Mouse (Mus musculus): ENCODE measurements at regions not wholly inside any gene's neighbourhood (a gene's known extent, or its start where the extent isn't known, plus 50 kb on each side); places are given as distances from the start of the nearest gene placed in this dataset.

DNA sequence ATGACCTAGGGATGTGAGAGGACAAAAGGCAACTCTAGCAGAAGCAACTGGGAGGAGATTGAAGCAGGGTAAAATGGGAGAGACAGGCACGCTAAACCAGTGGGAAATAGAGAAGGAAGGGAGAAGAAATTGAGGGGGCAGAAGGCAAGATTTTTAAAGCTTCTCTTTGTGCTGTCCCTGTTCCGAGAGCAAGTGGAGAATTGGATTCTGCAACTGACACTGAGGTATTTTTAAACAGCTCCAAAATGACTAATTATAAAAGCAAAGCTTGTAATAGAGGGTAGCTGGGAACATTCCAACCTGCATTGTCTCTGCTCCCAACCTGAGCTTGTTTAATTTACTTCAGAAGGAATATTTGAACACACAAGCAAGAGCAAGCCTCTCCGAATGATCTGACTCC lies 460.7 kb upstream of the Mgmt start:
- no peak for DNase-seq (ENCODE audit: low spot score in 2 of 2)

DNA sequence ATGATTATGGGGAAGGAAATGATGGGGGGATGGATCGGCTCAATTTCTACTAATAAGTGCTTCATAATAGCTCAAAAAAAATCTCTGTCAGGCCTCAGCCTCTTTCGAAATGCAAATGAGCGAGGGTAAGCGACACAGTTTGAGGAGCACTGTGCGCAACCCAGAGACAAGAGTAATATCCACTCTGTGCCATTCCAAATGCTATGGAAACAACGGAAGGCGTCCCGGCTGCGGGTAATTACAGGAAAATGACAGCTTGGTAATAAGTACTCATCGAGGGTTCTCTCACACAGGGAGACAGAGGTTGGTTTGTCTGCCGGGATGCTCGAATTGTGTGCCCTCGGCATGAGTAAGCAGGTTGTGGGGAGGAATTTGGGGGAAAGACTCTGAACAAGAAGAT lies 459.9 kb upstream of the Mgmt start:
- peak in 1 of 2 experiments; percentile 25 for DNase-seq (ENCODE audit: low spot score in 2 of 2)

DNA sequence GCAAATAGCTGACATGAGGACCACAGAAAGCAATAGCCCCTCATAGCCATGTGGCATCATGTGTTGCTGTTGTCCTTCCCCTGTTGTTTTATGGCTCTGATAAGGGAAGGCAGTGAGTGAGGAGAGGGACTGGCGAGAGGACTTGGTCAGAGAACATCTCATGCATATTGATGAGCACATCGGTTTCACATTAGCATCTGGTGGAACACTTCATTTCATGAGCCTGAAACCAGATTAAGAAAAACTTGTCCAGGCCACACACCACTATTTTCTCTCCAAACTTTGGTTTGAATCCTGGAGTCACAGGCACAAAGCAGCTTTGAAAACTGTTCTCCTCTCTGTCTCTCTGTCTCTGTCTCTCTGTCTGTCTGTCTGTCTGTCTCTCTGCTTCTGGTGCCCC lies 451.0 kb upstream of the Mgmt start:
- no peak for DNase-seq (ENCODE audit: low spot score in 2 of 2)

DNA sequence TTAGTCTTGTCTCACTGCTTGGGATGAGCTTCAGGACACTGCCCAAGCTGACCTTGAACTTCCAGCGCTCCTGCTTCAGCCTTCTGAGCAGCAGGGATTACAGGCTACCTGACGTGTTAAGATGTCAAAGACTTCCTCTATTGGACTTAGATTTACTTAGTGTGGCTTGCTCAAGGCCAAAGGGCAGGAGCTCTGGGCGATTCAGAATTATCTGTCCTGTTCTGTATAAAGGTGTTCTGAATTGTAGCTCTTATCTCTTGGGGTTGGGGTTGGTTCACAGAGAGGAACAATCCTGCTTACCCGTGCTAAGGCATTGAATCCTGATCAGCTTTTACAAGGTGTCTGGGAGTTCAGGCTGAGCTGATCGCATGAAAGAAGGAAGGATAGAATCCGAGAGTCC lies 449.3 kb upstream of the Mgmt start:
- DNase-seq (ENCODE audit: low spot score in 2 of 2) = no peak

DNA sequence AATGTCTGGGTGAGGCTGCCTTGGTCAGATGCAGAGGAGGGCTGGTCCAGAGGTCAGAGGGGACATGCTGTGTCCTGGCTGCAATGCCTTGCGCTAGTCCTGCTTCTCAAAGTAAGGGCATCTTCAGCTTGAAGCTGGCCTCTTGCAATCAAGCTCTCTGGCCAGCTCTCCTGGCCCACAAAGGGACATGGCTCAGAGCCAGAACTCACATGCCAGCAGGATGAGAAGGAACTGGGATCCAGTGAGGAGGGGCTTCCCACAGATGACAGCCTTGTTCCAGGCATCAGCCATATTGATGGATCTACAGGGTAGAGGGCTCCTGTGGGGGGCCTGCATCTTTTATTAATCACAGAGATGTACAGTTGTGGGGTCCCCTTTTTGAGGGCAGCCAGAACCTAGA lies 445.1 kb upstream of the Mgmt start:
- DNase-seq (ENCODE audit: low spot score in 2 of 2) = peak; percentile 32 to 49

DNA sequence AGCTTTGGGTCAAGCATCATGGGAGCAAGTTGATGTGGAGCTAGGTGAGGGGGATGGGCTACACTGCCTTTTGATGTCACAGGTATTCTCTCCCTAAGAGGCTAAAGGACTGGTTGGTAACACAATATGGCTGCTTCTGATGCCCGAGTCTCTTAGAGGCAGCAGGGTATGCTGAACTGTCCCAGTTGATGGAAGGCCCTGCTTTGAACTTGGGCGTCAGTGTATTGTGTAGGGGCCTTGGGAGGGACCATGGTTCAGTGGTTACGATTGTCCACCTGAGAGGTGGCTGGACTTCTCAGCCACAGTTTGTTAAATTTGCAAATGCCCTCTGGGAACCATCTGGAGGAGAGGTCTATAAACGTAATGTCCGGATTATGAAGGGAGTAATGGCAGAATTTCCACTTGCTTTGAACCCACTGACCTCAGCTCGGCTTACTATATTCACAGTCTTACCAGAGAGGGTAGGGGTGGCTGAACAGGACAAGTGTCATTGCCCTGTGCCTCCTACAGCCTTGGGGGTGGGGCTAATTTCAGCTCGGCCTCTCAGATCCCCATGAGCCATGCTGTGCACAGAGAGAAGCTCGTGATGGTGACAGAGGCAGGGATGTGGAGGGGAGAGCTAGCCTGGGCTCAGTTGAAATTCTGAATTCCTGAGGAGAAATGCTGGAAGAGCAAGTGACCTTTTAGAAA lies 442.6 kb upstream of the Mgmt start:
- DNase-seq (ENCODE audit: low spot score in 2 of 2) = no peak

DNA sequence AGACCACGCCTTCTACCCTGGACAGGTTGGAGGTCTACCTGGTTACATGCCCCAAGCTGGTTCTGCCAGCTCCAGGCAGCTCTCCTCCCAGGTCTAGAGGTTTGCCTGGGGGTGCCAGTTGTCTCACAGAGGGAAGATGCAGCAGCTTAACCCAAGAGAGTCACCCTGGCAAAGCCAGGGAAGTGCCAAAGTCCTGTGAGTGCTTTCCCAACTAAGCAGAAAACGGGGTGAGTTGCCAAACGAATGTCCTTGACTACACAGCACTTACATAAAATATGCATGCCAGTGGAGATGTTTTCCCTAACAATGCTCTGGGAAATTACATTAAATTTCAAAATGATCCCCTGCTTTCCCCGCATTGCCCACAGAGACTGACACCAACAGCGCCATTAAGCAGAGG lies 441.9 kb upstream of the Mgmt start:
- no peak for DNase-seq (ENCODE audit: low spot score in 2 of 2)

DNA sequence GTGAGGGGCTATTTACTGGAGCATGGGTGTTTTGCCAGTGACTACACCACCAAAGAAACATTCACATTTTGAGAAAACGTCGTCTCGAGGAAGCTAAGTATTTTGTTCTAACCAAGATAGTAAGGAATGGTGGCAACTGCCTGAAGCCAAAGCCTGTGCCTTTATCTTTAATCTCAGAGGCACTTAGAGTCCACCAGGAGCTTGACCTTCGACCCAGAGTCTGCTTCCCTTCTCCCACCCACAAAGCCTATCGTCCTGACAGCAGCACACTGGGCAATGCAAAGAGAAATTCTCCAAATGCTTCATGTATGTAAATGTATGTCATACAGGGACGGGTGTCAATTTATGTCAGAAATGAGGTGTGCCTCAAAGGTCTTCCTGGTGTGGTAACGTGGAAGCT lies 437.2 kb upstream of the Mgmt start:
- DNase-seq (ENCODE audit: low spot score in 2 of 2) = no peak

DNA sequence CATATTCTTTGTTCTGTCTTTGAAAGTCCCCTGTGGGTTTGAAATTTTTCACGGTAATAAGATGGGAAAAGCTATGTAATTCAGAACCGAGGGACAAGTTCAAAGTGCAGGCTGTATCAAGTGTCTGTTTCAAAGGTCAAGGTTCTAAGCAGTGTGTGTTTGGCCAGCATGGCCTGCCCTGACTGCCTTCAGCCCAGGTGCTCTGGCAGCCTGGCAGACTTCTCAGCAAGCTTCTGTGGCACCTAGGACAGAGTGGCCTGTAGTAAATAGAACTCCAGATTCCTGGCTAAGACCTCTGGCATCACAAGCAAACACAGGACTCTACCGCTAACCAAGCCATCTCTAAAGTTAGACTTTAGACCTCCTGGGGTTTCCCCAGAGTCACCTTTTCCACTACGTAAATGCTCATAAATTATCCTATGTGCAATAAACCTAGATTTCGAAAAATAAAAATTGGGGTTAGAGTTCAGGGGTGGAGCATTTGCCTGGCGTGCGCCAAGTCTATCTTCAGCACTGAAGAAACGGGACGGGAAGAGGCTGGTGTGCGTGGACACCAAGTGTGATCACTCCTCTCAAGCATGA lies 436.5 kb upstream of the Mgmt start:
- no peak for DNase-seq (ENCODE audit: low spot score in 2 of 2)

DNA sequence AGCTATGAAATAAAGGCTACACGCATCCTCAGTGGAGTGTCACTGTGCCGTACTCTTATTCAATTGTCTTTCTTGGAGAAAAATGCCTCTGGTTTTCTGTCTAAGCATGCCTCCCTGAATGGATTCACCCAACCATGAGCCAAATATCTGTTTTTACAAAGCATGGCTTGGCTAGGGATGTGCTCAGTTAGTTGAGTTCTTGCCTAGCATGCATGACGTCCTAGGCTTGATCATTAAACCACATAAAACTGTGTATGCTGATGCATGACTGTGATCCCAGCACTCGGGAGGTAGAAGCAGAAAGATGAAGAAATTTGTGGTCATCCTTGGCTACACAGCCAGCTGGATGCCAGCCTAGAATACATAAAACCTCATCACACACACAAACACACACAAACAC lies 417.3 kb upstream of the Mgmt start:
- no peak for DNase-seq (ENCODE audit: low spot score in 2 of 2)

DNA sequence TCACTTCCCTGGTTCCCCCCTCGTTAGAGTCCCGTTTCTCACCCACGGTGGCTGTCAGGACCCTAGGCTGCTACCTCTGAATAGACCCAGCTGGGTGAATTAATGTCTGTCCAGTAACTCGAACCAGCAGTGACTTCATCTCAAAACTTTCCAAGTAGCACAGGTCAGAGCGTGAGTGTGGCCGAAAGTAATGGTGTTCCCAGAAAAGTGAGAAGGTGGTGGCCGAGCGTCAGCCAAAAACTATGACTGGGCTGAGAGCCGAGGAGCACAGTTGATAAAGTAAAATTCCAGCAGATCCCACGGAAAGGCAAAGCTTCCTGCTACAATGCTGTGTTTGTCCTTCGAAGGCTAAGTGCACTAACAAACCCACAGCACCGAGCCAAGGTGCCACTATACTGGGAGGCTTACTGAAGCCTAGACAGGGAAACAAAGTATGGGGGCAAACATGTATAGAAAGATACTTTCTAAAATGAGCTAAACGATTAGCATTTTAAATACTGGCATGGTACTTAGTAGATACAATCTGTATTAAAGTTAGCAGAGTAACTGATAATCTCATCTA lies 413.7 kb upstream of the Mgmt start:
- no peak for DNase-seq (ENCODE audit: low spot score in 2 of 2)

DNA sequence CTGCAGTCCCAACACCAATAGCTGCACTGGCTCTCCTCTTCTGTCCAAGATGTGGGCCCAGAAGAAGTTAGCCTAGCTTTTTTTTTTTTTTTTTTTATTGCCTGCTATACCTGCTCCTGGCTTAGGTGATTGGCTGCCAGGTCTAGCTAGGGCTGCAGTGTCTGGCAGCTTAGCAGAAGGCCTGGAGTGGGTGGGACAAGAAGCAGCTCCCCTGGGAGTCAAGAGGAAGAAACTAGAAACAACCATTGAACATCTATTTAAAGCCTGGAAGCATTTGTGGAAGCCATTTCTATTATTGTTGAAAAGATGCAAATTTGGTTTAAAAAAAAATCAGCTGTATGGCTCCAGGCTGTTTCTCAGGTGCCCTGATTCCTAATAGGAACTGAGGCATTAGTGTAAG lies 411.2 kb upstream of the Mgmt start:
- no peak for DNase-seq (ENCODE audit: low spot score in 2 of 2)

DNA sequence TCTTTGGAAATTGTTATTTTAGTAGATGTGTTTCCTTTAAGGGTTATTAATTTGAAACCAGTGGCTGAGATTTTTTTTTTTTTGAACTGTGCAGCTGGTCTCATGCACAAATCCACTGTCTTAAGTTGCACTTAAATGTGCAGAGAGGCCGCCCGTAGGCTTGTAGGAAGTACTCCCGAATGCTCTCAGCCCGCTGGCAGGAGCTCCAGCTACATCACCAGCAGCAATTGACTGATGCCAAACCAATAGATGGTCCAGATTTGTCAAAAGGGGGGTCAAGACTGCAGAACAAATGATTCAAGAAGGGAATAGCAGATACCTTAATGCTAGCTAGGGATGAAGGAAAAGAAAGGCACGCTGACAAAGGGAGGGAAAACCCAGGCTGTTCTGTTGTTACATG lies 406.9 kb upstream of the Mgmt start:
- no peak for DNase-seq (ENCODE audit: low spot score in 2 of 2)

DNA sequence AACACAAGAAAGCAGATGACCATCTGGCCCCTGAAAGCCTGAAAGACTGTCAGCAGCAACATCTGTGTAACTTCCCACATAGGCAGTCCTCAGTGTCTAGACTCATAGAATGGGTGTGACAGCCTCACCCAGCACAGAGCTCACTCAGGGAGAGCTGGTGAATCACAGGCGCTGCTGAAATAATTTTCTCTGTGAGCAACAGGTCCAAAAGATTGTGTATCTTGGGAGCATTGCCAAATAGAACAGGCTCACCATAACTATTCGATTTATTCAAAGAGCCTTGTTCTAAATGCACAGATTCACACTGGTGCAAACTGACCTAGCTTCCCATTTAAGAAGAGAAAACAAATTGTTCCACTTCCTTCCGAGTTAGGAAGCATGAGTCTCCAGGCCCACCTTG lies 399.6 kb upstream of the Mgmt start:
- no peak for DNase-seq (ENCODE audit: low spot score in 2 of 2)

DNA sequence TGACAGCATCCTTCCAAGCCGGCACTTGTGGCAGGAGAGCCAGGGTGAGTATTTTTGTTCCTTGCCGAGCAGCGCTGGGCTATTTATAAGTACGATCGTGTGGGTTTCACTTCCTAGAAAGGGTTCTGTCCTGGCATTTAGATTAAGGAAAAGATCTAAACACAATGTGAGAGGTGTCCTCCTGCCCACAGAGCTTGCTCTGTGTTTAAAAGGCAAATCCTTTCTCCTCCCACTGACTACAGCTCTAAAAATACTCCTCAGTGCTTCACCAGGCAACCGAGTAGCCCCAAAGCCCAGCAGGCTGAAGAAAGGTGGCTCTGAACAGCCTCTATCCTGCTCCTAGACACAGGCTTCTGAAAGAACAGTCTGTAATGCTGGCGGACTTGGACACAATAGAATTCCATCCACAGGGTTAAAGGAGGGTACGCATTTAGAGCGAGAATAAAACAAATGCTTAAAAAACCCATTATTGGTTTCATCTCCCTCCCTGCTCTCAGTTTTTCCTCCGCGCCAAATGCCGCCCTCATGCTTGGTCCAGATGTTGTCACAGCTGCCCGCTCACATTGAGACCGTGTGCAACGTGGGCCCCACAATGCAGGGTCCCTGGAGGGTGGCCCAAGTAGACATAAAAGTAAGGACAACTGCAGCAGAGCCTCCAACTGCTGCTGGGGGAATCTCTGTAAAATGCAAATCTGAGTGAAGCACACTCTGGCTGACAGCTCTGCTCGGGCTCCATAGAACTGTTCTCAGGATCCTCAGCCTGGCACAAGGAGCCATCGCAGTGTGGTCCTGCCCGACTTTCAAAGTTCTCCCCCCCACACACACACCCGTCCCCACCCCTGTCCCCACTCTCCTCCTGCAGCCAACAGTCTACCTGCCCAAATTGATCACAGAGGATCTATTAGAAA lies 397.8 kb upstream of the Mgmt start:
- DNase-seq (ENCODE audit: low spot score in 2 of 2) = no peak

DNA sequence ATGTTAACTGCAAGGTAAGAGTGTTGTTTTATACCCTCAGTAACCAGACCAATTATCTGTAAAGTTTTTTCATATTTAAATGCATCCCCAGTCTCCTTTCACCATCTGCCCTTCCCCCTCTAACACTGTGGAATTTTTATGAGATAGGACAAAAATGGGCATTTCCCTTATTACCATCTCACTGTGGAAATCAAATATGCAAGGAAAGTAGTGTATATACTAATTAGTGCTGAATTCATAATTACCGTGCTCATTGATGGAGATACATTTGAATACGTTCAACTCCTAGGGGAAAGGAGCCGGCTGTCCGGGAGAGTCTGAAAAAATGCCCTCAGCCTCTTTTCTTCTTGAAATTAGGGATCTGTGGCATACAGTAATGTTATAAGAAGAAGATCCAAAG lies 394.4 kb upstream of the Mgmt start:
- DNase-seq (ENCODE audit: low spot score in 2 of 2) = no peak

DNA sequence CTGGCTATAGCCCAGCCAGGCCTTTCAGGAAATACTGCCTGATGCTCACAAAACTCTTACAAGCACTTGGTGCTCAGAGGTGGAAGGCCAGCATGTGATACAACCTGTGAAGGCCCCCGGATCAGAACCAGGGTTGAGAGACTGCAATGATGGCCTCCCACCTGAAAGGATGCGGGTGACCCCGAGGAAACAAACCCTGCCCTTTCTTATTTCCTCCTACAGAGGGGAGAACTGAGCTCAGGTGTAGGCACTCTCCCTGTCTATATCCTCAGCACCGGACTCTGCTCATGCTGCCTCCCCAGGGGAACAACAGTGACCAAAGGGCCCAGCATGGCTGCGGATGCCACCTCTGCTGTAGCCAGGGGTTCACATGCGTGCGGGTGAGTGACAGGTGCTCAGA lies 393.3 kb upstream of the Mgmt start:
- no peak for DNase-seq (ENCODE audit: low spot score in 2 of 2)

DNA sequence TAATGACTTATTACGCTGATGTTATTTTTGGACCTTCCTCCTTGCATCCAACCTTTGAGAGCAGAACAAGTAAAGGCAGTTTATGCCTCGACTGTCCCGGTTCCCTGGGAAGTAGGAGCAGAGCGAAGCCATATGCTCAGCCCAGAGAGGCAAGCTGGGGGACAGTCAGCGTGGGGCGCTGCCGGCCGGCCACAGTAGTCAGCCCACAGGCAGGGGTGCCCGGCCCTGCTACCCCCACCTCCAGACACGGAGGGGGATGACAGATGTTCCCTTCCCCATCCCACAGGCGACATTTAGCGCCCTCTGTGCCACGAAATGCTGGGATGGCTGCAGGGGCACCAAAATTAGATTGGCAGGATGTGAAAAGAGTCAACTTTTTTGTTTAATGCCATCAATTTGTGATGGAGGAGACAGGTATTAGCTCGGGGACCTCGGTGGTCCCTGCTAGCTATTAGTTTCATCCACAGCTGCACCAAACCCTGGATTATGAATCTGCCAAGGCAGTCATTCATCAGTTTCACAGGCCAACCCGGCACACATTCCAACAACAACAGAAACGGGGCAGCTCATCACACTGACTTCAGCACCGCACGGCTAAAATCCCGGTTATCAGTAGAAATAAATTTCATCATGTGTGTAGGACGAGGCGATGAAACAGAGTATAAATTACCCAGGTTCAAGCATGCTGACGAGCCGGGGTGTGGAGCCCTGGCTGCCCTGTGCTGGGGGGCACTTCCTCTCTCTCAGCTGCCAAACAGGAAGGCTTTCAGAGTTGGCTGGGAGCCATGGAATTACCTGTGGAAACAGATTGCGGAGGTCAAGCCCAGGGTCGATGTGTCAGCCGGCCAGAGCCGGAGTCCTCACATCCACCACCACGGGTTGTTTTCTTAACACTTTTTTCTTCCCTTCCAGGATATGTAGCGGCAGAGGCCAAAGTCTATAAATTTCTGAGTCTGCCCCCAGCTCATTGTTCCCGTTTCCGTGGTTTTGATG lies 392.3 kb upstream of the Mgmt start:
- no peak for DNase-seq (ENCODE audit: low spot score in 2 of 2)

DNA sequence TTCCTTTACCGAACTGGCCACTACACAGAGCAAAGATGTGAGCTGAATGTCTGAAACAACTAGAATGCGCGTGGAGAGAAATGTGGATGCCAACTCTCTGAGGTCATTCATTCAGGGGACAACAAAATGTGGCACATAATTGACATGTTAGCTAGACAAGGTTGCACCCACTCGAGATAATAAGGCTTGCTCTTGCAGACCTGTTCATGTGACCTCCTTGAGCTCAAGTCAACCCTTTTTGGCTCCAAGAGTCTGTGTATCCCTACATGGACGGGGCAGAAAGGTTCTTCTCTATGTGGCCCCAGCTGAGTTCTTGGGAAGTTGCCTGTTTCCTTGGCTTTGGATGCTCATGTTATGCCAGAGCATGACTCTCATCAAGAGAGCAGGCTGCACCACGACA lies 383.0 kb upstream of the Mgmt start:
- no peak for DNase-seq (ENCODE audit: low spot score in 2 of 2)

DNA sequence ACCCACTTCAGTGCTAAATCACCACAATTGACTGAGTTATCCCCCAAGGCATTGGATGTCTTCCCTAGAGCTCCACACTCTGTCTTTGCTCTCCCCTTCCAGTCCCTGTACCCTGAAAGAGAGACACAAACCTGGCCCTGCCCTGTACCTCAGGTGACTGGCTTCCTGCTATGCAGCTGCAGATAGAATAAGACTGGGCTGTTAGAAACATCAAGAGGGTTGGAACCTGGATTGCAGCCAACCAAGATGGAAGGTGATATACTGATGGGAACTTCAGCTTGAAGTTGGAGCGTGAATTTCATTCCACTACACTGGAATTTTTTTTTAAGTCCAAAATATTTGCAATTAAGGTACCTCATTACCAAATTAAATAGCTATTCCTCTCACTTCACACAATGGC lies 379.0 kb upstream of the Mgmt start:
- DNase-seq (ENCODE audit: low spot score in 2 of 2) = no peak

DNA sequence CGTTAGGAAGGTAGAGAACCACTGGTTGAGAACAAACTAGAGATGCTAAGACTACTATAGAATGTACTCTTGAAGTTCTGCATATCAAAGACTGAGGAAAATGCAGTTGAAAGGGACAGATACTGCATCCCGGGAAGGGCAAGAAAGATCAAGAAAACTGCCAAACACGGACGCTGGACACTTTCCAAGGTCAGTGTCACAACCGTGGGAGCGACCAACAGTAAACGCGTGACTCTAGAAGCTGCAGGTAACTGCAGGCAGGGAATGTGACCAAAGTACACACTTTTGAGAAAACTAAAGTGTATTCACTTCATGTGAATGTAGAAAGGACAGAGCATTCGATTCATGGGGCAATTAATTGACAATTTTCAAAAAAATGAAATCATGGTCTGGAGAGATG lies 368.6 kb upstream of the Mgmt start:
- DNase-seq (ENCODE audit: low spot score in 2 of 2) = no peak

All from right cerebral cortex, postnatal 10 days (tissue).